Mouse (Mus musculus) brain, embryonic 18.5 days (tissue): ENCODE measurements at regions not wholly inside any gene's neighbourhood (a gene's known extent, or its start where the extent isn't known, plus 50 kb on each side); places are given as distances from the start of the nearest gene placed in this dataset.
A peak's percentile ranks its signal among the peaks of the same experiment; 100 is the strongest.
"Not testable (repeated sequence)": the region's sequence is repeated elsewhere in the genome, so short reads cannot be mapped to it uniquely, and the experiment has no call there.

ENCODE experiments used
- DNase-seq: peaks from one replicate; pipeline ENCODE4 v3.0.0-alpha.2; 2012; ENCODE audit warnings: low read depth, low spot score

DNA sequence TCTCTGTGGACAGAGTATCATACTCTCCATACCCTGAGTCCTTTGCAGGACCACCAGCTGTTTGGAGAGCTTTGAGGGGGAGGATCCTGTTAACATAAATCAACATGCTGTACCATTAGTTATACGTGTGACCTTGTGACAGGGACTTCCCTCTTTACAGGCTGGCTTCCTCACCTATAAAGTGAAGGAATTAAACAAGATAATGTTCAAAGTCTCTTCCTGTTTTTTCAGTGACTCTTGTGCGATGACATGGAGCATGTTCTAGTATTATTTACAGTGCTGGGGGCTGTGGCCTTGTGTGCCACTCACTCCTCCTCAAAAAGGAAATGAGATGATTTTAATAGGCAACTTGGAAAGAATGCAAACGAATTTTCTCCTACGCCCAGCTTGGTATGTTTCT is 182.1 kb upstream of the Meox2 start:
- DNase-seq, result no peak

DNA sequence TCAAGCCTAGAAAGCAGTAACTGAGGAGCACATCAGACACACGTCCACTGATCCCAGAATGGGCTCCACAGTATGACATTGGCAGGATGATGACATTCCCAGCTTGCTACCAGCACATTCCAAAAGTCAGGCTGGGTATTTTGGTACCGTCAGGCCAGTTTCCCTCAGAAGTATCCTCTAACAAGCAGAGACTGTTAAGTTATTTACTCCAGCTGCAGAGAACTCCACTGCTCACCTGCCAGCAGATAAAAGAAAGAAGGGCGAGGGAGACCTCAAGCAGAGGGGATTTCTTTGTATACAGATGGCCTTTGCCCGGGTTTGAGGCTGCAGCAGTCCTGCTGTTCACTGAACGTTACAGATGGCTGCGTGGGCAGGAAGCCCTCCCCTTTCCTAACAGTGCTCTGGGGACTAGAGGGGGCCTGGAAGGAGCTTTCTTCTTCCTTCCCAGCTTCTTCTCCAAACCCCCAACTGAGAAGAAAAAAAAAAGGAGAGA is 175.2 kb upstream of the Meox2 start:
- no peak for DNase-seq

GRCm38 (mm10) chr12:36943903-36944302 is 164.4 kb upstream of the Meox2 start:
- no peak for DNase-seq

DNA sequence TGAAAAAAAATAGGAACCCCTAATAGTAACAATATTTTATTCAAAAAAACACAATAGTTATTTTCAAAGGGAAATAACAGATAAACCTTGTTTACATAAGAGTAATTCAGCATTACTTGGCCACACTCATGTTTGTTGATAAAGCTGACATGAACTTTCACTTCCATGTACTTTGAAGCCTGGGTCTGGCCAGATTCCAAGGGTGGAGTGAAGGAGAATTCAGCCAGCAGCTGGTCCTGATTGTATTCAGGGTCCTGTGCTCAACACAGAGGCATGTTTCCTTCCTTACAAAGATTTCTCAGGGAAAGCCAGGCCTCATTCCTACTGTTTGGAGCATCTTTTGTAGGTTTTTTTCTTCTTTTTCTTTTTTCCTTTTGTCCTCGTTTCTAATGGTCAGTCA is 162.4 kb upstream of the Meox2 start:
- no peak for DNase-seq

DNA sequence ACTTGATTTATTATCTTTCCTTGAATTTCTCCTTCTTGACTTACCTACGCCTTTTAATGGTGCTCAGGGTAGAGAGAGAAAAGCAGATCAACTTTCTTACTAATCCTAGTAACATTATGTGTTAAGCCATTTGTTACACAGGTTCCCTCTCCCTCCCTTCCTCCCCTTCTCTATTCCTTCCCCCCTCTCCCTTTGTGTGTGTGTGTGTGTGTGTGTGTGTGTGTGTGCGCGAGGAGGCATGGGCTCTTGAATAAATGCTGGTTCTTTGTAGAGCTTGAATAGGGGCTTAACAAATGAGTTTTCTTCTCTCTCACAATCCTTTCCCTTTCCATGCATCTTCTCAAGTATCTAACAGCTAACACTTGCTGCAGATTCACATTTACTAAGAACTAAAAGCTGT is 160.4 kb upstream of the Meox2 start:
- no peak for DNase-seq

GRCm38 (mm10) chr12:36949096-36949738 is 159.1 kb upstream of the Meox2 start:
- peak; percentile 28 for DNase-seq

- no peak for DNase-seq
Observed at GRCm38 (mm10) chr12:36974432-36975094, 133.8 kb upstream of the Meox2 start.

DNA sequence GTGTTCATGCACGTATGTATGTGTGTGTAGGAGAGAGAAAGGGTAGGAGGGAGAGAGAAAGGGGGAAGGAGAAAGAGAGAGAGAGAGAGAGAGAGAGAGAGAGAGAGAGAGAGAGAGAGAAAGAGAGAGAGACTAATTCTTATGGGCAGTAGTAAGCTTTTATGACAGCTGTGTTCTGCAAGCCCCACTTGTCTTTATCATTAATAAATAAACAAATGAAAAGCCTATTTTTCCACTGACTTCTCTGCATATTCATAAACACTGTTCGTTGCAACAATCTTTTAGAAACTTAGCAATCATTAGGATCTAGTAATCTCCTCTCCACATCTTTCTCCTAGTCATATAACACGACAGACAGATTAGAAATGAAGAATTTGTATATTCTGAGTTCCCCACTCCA is 131.2 kb upstream of the Meox2 start:
- DNase-seq, result no peak

GRCm38 (mm10) chr12:36991135-36991534 is 117.2 kb upstream of the Meox2 start:
- no peak for DNase-seq

DNA sequence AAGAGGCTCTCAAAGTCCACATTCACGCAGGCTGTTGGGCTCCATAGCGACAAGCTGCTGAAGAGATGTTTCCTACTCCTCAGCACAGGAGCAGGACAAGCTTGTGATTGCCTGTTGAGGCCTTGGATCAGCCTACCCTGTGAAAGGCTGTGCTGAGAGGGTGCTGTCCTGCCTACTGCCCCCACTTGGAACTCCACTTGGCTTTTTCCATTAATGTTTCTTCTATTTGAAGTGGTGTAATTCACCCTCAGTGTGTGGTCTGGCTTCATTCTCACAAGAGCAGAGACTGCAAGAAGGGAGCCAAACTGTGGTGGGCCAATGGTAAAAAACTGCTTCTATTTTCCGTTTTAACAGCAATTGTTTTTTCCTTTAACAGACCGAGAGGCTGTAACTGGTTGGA is 116.4 kb upstream of the Meox2 start:
- no peak for DNase-seq

DNA sequence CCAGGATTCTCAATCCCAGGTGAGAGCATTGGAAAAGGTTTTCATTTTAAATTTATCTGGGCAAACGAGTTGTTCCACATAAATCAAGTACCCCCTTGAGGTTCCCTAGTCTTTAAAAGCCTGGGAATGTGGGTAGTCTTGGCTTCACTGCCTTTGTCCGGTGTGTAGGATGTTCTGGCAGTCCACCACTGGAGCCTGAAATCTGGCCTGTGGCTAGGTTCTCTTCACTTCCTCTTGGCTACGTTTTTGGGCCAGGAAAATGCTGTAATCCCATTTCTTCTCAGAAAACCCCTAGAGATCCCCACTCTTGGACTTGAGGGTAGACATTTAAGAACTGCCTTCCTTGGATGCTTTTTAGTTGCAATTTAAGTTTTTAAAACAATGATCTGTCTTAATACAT is 106.9 kb upstream of the Meox2 start:
- no peak for DNase-seq

- DNase-seq, result no peak
Observed at GRCm38 (mm10) chr12:37005262-37005661, 103.1 kb upstream of the Meox2 start.

DNA sequence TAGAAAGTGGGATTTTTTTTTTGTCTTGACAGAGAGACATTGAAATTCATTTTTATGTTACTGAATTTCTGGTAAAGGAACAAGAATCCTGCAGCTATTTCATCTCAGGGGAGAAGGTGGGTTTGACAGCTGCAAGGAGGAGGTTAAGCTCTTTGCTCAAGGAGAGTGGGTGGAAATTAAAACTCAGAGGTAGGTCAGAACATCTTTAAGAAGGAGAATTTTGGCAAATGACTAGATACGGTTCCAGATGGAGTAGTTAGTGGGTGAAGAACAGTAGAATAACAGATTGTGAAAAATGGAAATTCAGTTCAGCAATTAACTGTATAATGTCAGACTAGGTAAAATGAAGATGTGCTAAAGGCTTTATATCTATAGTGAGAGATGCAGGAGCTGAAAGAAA is 98.0 kb upstream of the Meox2 start:
- no peak for DNase-seq

- no peak for DNase-seq
Observed at GRCm38 (mm10) chr12:37014401-37014800, 93.9 kb upstream of the Meox2 start.

- not testable (repeated sequence) for DNase-seq
Observed at GRCm38 (mm10) chr12:37014945-37015344, 93.4 kb upstream of the Meox2 start.

GRCm38 (mm10) chr12:37015474-37016248 is 92.7 kb upstream of the Meox2 start:
- peak; percentile 24 for DNase-seq

DNA sequence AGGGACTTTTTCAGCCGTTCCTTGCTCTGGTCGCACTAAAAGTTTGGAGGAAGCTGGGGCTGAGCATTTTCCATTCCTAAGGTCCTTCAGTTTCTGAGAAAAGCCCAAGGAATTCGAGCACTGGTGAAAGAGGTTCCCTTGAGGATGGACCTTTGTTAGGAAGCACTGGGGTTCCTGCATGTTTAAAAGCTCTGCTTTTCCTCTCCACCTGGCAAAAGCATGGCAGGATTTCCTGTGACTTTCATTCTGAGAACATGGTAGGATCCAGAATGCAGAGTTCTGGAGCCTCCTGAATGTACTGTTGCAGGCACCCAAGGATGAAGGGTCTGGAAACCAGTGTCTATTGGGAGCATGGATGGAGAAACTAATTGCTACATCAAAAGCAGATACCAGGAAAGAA is 61.1 kb upstream of the Meox2 start:
- no peak for DNase-seq

DNA sequence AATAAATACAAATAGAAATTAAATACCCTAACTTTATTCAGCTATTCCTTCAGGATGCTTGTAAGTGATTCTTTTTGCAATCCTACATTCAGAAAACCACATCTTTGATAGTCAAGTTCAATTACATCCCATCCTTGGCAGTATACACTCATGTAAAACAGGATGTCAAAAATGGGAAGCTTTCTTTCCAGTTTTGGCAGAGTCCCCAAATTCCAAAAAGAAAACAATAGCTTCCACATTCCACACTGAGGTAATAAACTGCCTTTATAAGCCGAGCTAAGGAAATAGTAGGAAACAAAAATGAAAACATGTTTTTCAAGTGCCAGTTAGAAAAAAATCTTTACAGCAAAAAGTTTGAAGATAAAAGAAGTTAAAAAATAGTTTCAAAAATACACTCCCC is 57.7 kb upstream of the Meox2 start:
- no peak for DNase-seq

GRCm38 (mm10) chr12:37057411-37057810 is 50.9 kb upstream of the Meox2 start:
- no peak for DNase-seq
